Mouse (Mus musculus) frontal cortex, adult 2 months (tissue): ENCODE data around the gene Lgals8. TPM values are rescaled to one million over a fixed set of nuclear protein-coding genes. Genes with fewer than 3 reads are reported as not detected.
A peak's percentile ranks its signal among the peaks of the same experiment; 100 is the strongest.
"Not testable (repeated sequence)": the region's sequence is repeated elsewhere in the genome, so short reads cannot be mapped to it uniquely, and the experiment has no call there.

Experiments
- DNase-seq, 2 experiments: peaks; one replicate each; pipeline ENCODE4 v3.0.0; 2022; ENCODE audit warnings: low spot score in 1 of 2; ENCODE audit errors: extremely low spot score in 1 of 2
- polyA plus RNA-seq: library from polyadenylated mRNA; depleted of rRNA; stranded (reverse); fragments of >200 nt; gene quantifications from 2 replicates; pipeline ENCODE4 v1.2.3, GENCODE M21; 2012; rRNA removed

The Lgals8 gene
- polyA plus RNA-seq: 34.7 and 39.5 TPM in 2 replicates

- no peak for DNase-seq
Measured at GRCm38 (mm10) chr13:12464844-12465243, at the start of gene Lgals8. TSS of gene Lgals8 (minus strand) at chr13:12464944.

GRCm38 (mm10) chr13:12511189-12511965 is 46.6 kb upstream of the Lgals8 start:
- DNase-seq: no peak

DNA sequence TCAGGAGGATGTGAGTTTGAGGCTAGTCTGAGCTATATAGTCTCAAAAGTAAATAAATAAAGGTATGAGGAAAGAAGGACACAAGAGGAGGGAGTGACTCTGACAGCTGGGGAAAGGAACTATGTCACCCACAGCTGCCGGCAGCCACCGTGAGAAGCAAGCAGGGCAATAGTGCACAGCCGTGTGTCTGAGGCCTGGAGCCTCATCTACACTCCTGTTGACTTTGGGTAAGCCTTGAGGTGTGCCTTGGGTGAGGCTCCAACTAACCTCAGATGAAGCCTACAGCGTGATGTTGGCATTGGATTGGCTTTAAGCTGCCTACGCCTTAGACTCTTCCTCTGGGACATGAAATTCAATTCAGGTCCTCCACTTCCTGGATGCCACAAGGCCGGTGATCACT is 45.3 kb upstream of the Lgals8 start:
- no peak for DNase-seq

DNA sequence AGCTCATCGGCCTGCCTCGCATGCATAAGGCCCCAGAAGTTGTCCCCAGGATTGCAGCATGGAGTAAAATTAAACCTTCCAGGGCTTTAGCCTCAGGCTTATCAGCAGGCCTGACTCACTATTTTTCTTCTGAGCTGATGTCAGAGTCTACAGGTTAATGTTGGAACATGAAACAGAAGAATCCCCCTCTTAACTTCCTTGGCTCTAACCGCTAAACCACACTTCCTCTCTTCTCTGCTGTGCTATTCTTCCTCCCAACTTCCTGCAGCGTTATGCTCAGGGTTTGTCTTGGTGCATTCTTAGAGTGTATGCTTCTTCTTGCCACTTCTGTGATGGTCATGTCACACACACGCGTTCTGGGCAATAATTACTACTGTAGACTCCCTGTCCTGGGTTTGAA is 42.7 kb upstream of the Lgals8 start:
- DNase-seq: no peak

GRCm38 (mm10) chr13:12505359-12505758 is 40.6 kb upstream of the Lgals8 start:
- no peak for DNase-seq

- no peak for DNase-seq
Measured at GRCm38 (mm10) chr13:12503238-12503751, 38.6 kb upstream of the Lgals8 start.

- no peak for DNase-seq
Measured at GRCm38 (mm10) chr13:12502665-12503237, 38.0 kb upstream of the Lgals8 start.

GRCm38 (mm10) chr13:12499107-12499506 is 34.4 kb upstream of the Lgals8 start:
- peak in 1 of 2 experiments; percentile 42 for DNase-seq

DNA sequence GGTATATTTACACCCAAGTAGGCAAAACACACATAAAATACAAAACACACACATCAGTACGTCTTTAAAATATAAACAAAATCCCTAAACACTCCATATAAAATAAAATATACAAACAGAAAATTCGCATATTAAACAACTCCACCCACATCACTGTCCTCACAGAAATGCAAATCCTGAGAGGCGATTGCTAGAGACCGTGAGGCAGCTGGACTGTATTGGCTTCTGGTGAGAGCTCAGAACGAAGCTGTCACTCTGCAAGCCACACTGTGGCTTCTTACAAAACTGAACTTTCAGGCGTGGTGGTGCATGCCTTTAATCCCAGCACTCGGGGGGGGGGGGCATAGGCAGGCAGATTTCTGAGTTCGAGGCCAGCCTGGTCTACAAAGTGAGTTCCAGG is 33.1 kb upstream of the Lgals8 start:
- no peak for DNase-seq

- no peak for DNase-seq
Measured at GRCm38 (mm10) chr13:12494750-12495149, 30.0 kb upstream of the Lgals8 start.

- DNase-seq: no peak
Measured at GRCm38 (mm10) chr13:12492515-12492914, 27.8 kb upstream of the Lgals8 start.

DNA sequence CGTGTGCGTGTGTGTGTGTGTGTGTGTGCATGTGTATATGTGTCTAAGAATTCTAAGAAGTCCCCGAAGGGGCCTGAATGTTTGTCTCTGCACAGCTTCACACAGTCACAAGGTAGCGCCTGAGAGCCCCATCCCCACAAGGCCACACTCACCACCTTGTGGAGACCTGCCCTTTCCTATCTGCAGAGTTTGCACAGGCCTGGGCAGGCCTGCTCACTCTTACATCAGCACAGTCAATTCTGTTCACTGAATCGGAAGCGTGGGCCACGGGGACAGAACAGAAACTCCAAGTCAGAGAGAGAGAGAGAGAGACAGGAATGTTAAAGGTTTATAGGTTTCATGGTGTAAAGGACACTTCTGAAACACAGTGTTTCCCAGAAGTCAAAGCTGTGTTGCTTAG is 20.9 kb upstream of the Lgals8 start:
- no peak for DNase-seq

DNA sequence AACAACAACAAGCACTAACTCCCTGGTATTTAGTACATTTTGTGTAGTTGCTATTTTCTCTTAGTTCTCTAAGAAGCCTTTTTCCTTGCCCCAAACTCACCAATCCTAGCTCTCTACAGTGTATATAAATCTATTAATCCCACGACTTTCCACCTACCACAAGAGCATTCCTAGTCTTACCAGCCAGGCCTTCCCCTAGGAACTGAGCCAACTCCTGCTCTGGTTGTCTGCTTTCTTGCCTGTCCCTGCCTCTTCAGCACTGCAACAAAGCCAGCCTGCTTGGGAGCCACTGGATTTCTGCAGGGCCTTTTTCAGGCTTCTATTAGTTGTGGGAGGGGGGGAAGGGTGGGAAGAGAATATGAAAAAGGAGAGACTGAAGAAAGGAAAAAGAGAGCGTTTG is 20.5 kb upstream of the Lgals8 start:
- no peak for DNase-seq

- no peak for DNase-seq
Measured at GRCm38 (mm10) chr13:12479802-12480201, 15.1 kb upstream of the Lgals8 start.

DNA sequence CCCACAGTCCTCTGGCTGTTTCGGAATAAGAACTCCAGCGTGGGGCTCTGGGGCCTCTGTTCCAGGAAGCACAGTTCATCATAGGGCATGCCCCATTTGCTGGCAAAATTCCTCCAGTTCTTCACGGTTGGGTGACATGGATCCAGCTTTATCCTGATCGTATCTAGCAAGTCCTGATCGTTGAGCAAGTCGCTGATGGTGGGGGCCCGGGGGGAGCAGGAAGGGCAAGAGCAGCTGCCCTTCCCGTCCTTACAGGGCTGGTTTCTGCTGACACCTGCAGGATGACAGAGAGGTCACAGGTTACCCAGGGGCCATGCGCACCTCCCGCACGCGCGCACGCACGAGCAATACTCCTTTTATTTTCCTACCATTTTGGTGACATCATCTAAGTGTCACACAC is 13.6 kb upstream of the Lgals8 start:
- no peak for DNase-seq

DNA sequence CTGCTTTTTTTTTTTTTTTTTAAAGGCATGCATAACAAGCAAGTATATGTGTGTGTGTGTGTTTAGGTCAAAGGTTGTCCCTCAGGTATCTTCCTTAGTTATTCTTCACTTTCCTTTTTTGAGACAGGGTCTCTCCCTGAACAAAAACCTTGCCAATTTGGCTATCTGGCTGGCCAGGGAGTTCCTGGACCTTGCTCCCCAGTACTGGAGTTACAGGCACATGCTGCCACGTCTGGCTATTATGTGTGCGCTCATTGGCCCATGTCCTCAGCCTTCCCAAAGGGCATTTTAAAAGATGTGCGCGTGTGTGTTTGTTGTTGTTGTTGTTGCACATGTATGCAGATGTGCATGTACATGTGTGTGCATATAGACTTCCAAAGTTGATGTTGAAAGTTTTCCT is 12.1 kb upstream of the Lgals8 start:
- DNase-seq: no peak

DNA sequence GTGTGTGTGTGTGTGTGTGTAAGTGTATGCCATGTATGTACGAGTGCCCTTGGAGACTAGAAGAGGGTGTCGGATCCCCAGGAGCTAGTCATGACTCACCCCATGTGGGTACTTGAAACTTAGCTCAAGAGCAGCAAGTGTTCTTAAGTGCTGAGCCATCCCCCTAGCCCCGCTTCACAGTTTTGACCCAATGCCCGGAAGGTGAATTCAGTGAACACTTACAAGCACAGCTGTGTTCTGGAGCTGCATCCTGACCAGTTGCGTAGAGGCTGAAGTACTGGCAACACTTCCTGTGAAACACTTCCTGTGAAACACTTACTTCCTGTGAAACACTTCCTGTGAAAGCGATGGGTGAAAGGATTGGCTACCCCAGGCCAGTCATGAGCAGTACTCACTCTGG is 10.5 kb upstream of the Lgals8 start:
- no peak for DNase-seq

DNA sequence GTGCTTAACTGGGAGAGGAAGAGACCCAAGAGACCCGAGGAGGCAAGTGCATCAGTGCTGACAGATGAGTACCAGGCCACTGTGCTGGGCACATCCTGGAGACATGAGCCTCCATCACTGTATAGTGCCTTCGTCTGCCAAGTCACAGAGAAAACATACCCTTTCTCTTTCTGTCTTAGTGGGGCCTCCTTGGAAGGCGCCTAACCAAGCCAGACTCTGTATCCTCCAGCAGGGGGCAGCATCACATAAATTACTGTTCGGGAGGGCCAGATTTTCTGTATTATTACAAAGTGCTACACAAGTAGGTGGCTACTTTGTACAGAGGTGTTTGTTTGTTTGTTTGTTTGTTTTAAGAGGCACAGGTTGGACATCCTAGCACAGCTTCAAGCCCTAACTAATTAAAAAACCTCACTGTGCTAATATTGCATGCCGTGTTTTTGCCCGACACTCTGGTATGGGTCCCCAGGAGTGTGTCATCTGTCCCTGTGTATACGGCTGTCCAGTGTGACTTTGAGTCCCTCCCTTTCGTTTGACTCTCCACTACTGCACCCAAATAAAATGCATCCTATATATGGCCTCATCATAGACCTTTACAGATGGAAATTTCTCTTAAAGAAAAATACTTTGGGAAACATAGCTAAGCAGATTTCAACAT is 9.1 kb upstream of the Lgals8 start:
- peak; percentile 14 to 87 for DNase-seq

GRCm38 (mm10) chr13:12468488-12468887 is 3.7 kb upstream of the Lgals8 start:
- DNase-seq: no peak

DNA sequence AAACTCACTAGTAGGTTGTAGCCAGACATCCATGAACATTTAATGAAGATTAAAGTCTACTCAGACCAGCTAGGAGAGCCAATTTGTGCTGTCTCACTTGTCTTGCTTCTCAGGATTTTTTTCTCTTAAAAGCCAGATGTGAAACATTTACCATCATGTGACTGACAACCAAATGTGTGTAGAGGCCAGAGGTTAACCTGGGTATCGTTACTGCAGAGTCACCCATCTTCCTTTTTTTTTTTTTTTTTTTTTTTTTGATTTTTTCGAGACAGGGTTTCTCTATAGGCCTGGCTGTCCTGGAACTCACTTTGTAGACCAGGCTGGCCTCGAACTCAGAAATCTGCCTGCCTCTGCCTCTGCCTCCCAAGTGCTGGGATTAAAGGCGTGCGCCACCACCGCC is 585 bp downstream of the Lgals8 start:
- not testable (repeated sequence) for DNase-seq

GRCm38 (mm10) chr13:12462623-12463022 is 2.1 kb downstream of the Lgals8 start:
- no peak for DNase-seq

DNA sequence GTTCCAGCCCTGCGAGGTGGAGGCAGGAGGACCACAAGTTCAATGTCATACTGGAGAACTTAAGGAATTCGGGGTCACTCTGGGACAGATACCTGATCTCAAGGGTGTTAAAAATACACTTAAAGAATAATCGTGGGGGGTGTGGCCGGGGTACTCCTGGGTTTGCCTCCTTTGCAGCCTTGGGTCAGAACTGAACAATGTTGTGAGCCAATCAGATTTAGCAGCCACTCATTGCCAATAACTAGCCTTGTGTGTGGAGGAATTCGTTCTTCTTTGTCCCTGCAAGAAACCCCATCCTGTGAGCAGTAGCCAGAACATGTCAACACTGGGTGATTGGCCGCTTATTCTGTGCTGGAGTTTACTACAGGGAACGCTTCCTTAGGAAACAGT is 3.0 kb downstream of the Lgals8 start:
- no peak for DNase-seq
